Mouse (Mus musculus) forebrain, embryonic 13.5 days (tissue): ENCODE data around the gene Arhgdia. TPM values are rescaled to one million over a fixed set of nuclear protein-coding genes. Genes with fewer than 3 reads are reported as not detected.

Experiments
- microRNA-seq: library from miRNA; unstranded; fragments of <30 nt; microRNA quantifications from one replicate; pipeline ENCODE4, GENCODE M21; 2016
- polyA plus RNA-seq: library from polyadenylated mRNA; unstranded; fragments of >200 nt; fragmentation: Nextera tagmentation; extraction: Ambion mirVana; gene quantifications from 2 replicates; pipeline ENCODE4 v1.2.1, GENCODE M21; 2015

Arhgdia gene
- polyA plus RNA-seq, 1 experiment from 2014 or later: 462 TPM

Small RNA genes lying within 50 kb of the gene (microRNA-seq; reads per million reads assigned to microRNA genes)
- 1.1 reads per million for gene Mir6936

Other genes starting within 250 kb of the Arhgdia start
- gene Actg1, start 233.1 kb downstream of the Arhgdia start, polyA plus RNA-seq: 3,229 and 3,555 TPM in 2 replicates
- gene Fscn2, start 220.1 kb downstream of the Arhgdia start, polyA plus RNA-seq: 1.3 and 1.7 TPM in 2 replicates
- gene Faap100, start 202.9 kb downstream of the Arhgdia start, polyA plus RNA-seq: 51.0 and 63.1 TPM in 2 replicates
- 33.6 and 33.9 TPM in 2 replicates for gene Nploc4, start 143.9 kb downstream of the Arhgdia start, polyA plus RNA-seq
- not detected in 2 replicates for gene Tspan10, start 139.0 kb downstream of the Arhgdia start, polyA plus RNA-seq
- gene Pde6g, start 128.1 kb downstream of the Arhgdia start, polyA plus RNA-seq: 0.19 and 0.20 TPM in 2 replicates
- 9.2 and 10.7 TPM in 2 replicates for gene Oxld1, start 123.6 kb downstream of the Arhgdia start, polyA plus RNA-seq
- gene Ccdc137, start 123.5 kb downstream of the Arhgdia start, polyA plus RNA-seq: 30.9 and 31.3 TPM in 2 replicates
- gene Arl16, start 114.0 kb downstream of the Arhgdia start, polyA plus RNA-seq: 49.8 and 56.5 TPM in 2 replicates
- 127 TPM in 2 replicates for gene Mrpl12, start 97.0 kb downstream of the Arhgdia start, polyA plus RNA-seq
- gene Slc25a10, start 89.8 kb downstream of the Arhgdia start, polyA plus RNA-seq: 31.1 and 41.9 TPM in 2 replicates
- 0.08 and 0.21 TPM in 2 replicates for gene Gcgr, start 50.9 kb downstream of the Arhgdia start, polyA plus RNA-seq
- 228 and 240 TPM in 2 replicates for gene Mcrip1, start 31.9 kb downstream of the Arhgdia start, polyA plus RNA-seq
- not detected in 2 replicates for gene Ppp1r27, start 30.5 kb downstream of the Arhgdia start, polyA plus RNA-seq
- 253 and 286 TPM in 2 replicates for gene P4hb, start 8.4 kb downstream of the Arhgdia start, polyA plus RNA-seq
- gene Alyref, start 16.7 kb upstream of the Arhgdia start, polyA plus RNA-seq: 420 and 488 TPM in 2 replicates
- 204 and 211 TPM in 2 replicates for gene Anapc11, start 16.8 kb upstream of the Arhgdia start, polyA plus RNA-seq
- 0.50 TPM in 1 of 2 replicates, not detected in the other for gene Npb, start 26.9 kb upstream of the Arhgdia start, polyA plus RNA-seq
- 140 and 159 TPM in 2 replicates for gene Pcyt2, start 36.3 kb upstream of the Arhgdia start, polyA plus RNA-seq
- 42.7 and 43.1 TPM in 2 replicates for gene Sirt7, start 43.6 kb upstream of the Arhgdia start, polyA plus RNA-seq
- gene Mafg, start 52.0 kb upstream of the Arhgdia start, polyA plus RNA-seq: 19.8 and 24.1 TPM in 2 replicates
- 23.9 and 25.5 TPM in 2 replicates for gene Pycr1, start 62.1 kb upstream of the Arhgdia start, polyA plus RNA-seq
- 0.25 and 0.81 TPM in 2 replicates for gene Myadml2, start 66.5 kb upstream of the Arhgdia start, polyA plus RNA-seq
- 0.15 and 0.29 TPM in 2 replicates for gene Notum, start 79.6 kb upstream of the Arhgdia start, polyA plus RNA-seq
- gene Aspscr1, start 91.3 kb upstream of the Arhgdia start, polyA plus RNA-seq: 142 and 151 TPM in 2 replicates
- gene Cenpx, start 132.1 kb upstream of the Arhgdia start, polyA plus RNA-seq: 127 TPM in 2 replicates
- gene Lrrc45, start 132.3 kb upstream of the Arhgdia start, polyA plus RNA-seq: 64.5 and 72.9 TPM in 2 replicates
- gene Rac3, start 139.8 kb upstream of the Arhgdia start, polyA plus RNA-seq: 83.0 and 105 TPM in 2 replicates
- 7.8 and 9.5 TPM in 2 replicates for gene Dcxr, start 145.7 kb upstream of the Arhgdia start, polyA plus RNA-seq
- 0.26 TPM in 1 of 2 replicates, not detected in the other for gene Cbr2, start 150.5 kb upstream of the Arhgdia start, polyA plus RNA-seq
- 2.7 and 4.0 TPM in 2 replicates for gene Hmga1b, start 181.2 kb upstream of the Arhgdia start, polyA plus RNA-seq
- gene Rfng, start 202.6 kb upstream of the Arhgdia start, polyA plus RNA-seq: 58.4 and 63.1 TPM in 2 replicates
- gene Gps1, start 202.6 kb upstream of the Arhgdia start, polyA plus RNA-seq: 261 and 280 TPM in 2 replicates
- 58.6 and 67.7 TPM in 2 replicates for gene Dus1l, start 214.8 kb upstream of the Arhgdia start, polyA plus RNA-seq
- 61.4 and 79.4 TPM in 2 replicates for gene Fasn, start 242.9 kb upstream of the Arhgdia start, polyA plus RNA-seq